Mouse (Mus musculus): Measurements from ENCODE around the gene Olfml2a.

DNA sequence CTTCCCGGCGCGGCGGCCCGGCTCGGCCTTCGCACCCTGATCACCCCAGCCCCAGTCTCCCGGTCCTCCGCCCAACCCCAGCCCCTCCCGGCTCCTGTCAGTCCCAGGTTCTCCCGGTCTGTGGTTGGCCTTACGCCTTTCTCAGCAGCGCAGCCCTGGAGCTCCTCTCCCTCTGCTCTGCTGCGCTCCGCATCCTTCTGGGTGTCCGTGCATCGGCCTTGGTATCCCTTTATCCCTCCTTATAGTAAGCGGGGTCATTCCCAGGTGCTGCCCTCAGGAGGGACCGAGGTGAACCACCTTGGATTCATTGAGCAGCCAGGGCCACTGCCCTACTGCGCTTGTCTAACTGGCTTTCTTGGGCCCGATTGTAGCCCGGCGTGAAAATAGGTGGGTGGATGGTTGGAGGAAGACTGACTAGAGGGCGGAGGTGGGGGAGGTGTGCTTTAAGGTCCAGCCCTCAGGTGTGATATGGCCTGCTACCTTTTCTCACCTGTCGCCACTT, 76.6 kb downstream of the Olfml2a start:
- TF ChIP-seq POLR2A (IDR thresholded peaks at IDR 0.05; ENCODE audit: borderline replicate concordance, extremely low read depth, insufficient read depth, insufficient read length, poor library complexity, severe bottlenecking) (no peak), CTCF (IDR thresholded peaks at IDR 0.05; ENCODE audit: borderline replicate concordance, extremely low read depth, insufficient read depth, insufficient read length) (no peak)

Data from brain, embryonic 14.5 days (tissue).